13 mouse cellular contexts compared by ENCODE assay signal in genomic region chr7:127885951-127886350, GRCm38 (mm10). TPM values are rescaled to one million over a fixed set of nuclear protein-coding genes. Genes with fewer than 3 reads are reported as not detected.
A peak's percentile ranks its signal among the peaks of the same experiment; 100 is the strongest.
DNase-seq lines count a peak whose midpoint lies in the region; ATAC-seq and TF ChIP-seq lines count a peak whose summit lies in the region.
"Had no signal": no experiment of that assay in that cellular context is flagged by ENCODE, and none has a peak within 500 bp of the region (broad histone marks: within the 10 kb centered on the region; RNA-seq: fewer than 3 reads in every experiment).

No protein-coding gene starts in this region.

- no peak for TF ChIP-seq POLR2A in myocyte (IDR thresholded peaks at IDR 0.05; ENCODE audit: insufficient read length, low read depth)

- peaks cover 62% of the 10 kb centered on the region for H3K36me3 ChIP-seq in kidney, postnatal 0 days (ENCODE audit: insufficient read depth, low read length)
- H3K36me3 ChIP-seq in kidney, embryonic 14.5 days (ENCODE audit: control insufficient read depth, insufficient read depth, low read length) = peaks cover 85% of the 10 kb centered on the region
- H3K36me3 ChIP-seq in myocyte (ENCODE audit: control insufficient read depth, insufficient read depth) = peaks cover 17% of the 10 kb centered on the region
- peaks cover 66% of the 10 kb centered on the region for H3K36me3 ChIP-seq in midbrain, embryonic 16.5 days (ENCODE audit: control insufficient read depth, insufficient read depth, low read length)

- no peak for ATAC-seq in kidney, postnatal 0 days (replicated peaks; ENCODE audit: low FRiP score, low read depth)
- no peak for ATAC-seq in kidney, embryonic 14.5 days (ENCODE audit: low FRiP score, low TSS enrichment)
- no peak for ATAC-seq in midbrain, embryonic 16.5 days
- ATAC-seq: Patski had no signal

- H3K27me3 ChIP-seq in kidney, postnatal 0 days (ENCODE audit: insufficient read depth, low read length) = no peaks in the 10 kb centered on the region
- no peaks in the 10 kb centered on the region for H3K27me3 ChIP-seq in kidney, embryonic 14.5 days (ENCODE audit: control insufficient read depth, insufficient read depth, low read length)
- H3K27me3 ChIP-seq in myocyte (ENCODE audit: control insufficient read depth, insufficient read depth, insufficient read length) = no peaks in the 10 kb centered on the region
- H3K27me3 ChIP-seq in midbrain, embryonic 16.5 days (ENCODE audit: control insufficient read depth, insufficient read depth, low read depth, low read length) = no peaks in the 10 kb centered on the region
- H3K27me3 ChIP-seq: Patski had no signal

- no peaks in the 10 kb centered on the region for H3K9me3 ChIP-seq in kidney, postnatal 0 days (replicated peaks; ENCODE audit: low read length)
- H3K9me3 ChIP-seq in kidney, embryonic 14.5 days (ENCODE audit: control insufficient read depth, low read length) = no peaks in the 10 kb centered on the region
- no peaks in the 10 kb centered on the region for H3K9me3 ChIP-seq in midbrain, embryonic 16.5 days (replicated peaks; ENCODE audit: control insufficient read depth, low read length, poor library complexity, severe bottlenecking)

- H3K4me2 ChIP-seq in kidney, postnatal 0 days (ENCODE audit: low read length) = no peak overlapping the region
- H3K4me2 ChIP-seq in kidney, embryonic 14.5 days (replicated peaks; ENCODE audit: low read depth, low read length) = no peak overlapping the region
- H3K4me2 ChIP-seq in myocyte (ENCODE audit: low read depth) = peak overlapping the region; percentile 38
- no peak overlapping the region for H3K4me2 ChIP-seq in midbrain, embryonic 16.5 days (ENCODE audit: low read length)

- no peak overlapping the region for H3K27ac ChIP-seq in kidney, postnatal 0 days
- H3K27ac ChIP-seq in kidney, embryonic 14.5 days (ENCODE audit: low read depth, low read length) = no peak overlapping the region
- H3K27ac ChIP-seq in midbrain, embryonic 16.5 days (ENCODE audit: low read length) = no peak overlapping the region

- DNase-seq in kidney, postnatal 0 days (ENCODE audit: low spot score) = peak; percentile 21
- DNase-seq in R1 (ENCODE audit: low read depth, low spot score) = peak; percentile 79
- peak; percentile 69 for DNase-seq in heart, adult 8-10 months (ENCODE audit: low spot score)
- no peak for DNase-seq in B cell, adult 2 months
- no peak for DNase-seq in embryo, embryonic 9.5 days (ENCODE audit: extremely low spot score)
- DNase-seq: thymus, adult 18-20 months had no signal

- no peak overlapping the region for H3K9ac ChIP-seq in kidney, postnatal 0 days (ENCODE audit: low read depth, low read length)
- H3K9ac ChIP-seq in kidney, embryonic 14.5 days (ENCODE audit: low read depth, low read length) = no peak overlapping the region
- H3K9ac ChIP-seq in midbrain, embryonic 16.5 days (ENCODE audit: low read depth, low read length) = no peak overlapping the region

- H3K4me3 ChIP-seq in kidney, postnatal 0 days (replicated peaks; ENCODE audit: low read depth, low read length) = no peak overlapping the region
- H3K4me3 ChIP-seq in kidney, embryonic 14.5 days (ENCODE audit: low read length) = no peak overlapping the region
- H3K4me3 ChIP-seq in myocyte = no peak overlapping the region
- no peak overlapping the region for H3K4me3 ChIP-seq in midbrain, embryonic 16.5 days (ENCODE audit: low read depth, low read length)

- no peak overlapping the region for H3ac ChIP-seq in myocyte (ENCODE audit: control insufficient read depth, insufficient read length)

- 56% methylated on average over 6 of the region's 6 CpGs for WGBS in kidney, postnatal 0 days
- WGBS in kidney, embryonic 14.5 days = 61% methylated on average over 6 of the region's 6 CpGs
- 70% methylated on average over 6 of the region's 6 CpGs for WGBS in midbrain, embryonic 16.5 days

- H3K79me2 ChIP-seq in myocyte (ENCODE audit: control insufficient read depth, insufficient read depth) = peaks cover 28% of the 10 kb centered on the region

- no peaks in the 10 kb centered on the region for H3K4me1 ChIP-seq in kidney, postnatal 0 days (replicated peaks; ENCODE audit: insufficient read depth, low read length)
- 0 out of 2 replicates have a peak, but pooled peaks cover 6% of the 10 kb centered on the region for H3K4me1 ChIP-seq in kidney, embryonic 14.5 days (ENCODE audit: control insufficient read depth, insufficient read depth, low read length)
- H3K4me1 ChIP-seq in midbrain, embryonic 16.5 days (ENCODE audit: control insufficient read depth, insufficient read depth, low read length) = peaks cover 9% of the 10 kb centered on the region

- TF ChIP-seq CTCF in kidney, postnatal 0 days (IDR thresholded peaks at IDR 0.05; ENCODE audit: low read depth) = no peak

TF ChIP-seq in myocyte, 11 proteins besides CTCF, POLR2A, EP300 and RAD21:
- TF ChIP-seq MAX (IDR thresholded peaks at IDR 0.05; ENCODE audit: low read depth) = no peak
- peak in 2 of 3 experiments; percentile 42 to 72 for TF ChIP-seq MYOD1 (IDR thresholded peaks at IDR 0.05; ENCODE audit: control insufficient read depth in 1 of 3, insufficient read length in 2 of 3, low read depth in 2 of 3)
- TF ChIP-seq CEBPB (IDR thresholded peaks at IDR 0.05; ENCODE audit: insufficient read depth, poor library complexity, severe bottlenecking) = no peak
- TF ChIP-seq SRF (IDR thresholded peaks at IDR 0.05; ENCODE audit: control insufficient read depth, insufficient read length, low read depth) = no peak
- TF ChIP-seq TCF12 (IDR thresholded peaks at IDR 0.05; ENCODE audit: insufficient read depth, poor library complexity, severe bottlenecking) = no peak
- peak; percentile 23 to 88 (median 41) for TF ChIP-seq MYOG (IDR thresholded peaks at IDR 0.05; ENCODE audit: control insufficient read depth in 1 of 3, insufficient read depth in 1 of 3, insufficient read length in 2 of 3, low read depth in 2 of 3)
- peak; percentile 23 for TF ChIP-seq POLR2AphosphoS2 (IDR thresholded peaks at IDR 0.05; ENCODE audit: insufficient read length, low read depth)

RNA-seq across cellular contexts. Expression of gene Prss53, which starts 4.8 kb away (rescaled TPM):
- polyA plus RNA-seq in kidney, postnatal 0 days (2015; fragmentation: Nextera tagmentation; extraction: Ambion mirVana) = 8.8 and 9.3 TPM in 2 replicates
- 0.73 and 0.77 TPM in 2 replicates for polyA plus RNA-seq in kidney, embryonic 14.5 days (2014; fragmentation: Nextera tagmentation; extraction: Ambion mirVana)
- 1 to 10 TPM in 1 of 4 experiments, under 1 TPM in 3; 0.29 to 1.6 (median 0.74) TPM for total RNA-seq in heart, adult 8-10 months (2022)
- 0.74 TPM for polyA plus RNA-seq in myocyte (2012; fragmentation: generic; extraction: Trizol)
- 1.1 and 1.2 TPM in 2 replicates for polyA plus RNA-seq in midbrain, embryonic 16.5 days (2015; fragmentation: Nextera tagmentation; extraction: Ambion mirVana)

RNA-seq across cellular contexts. Expression of gene Gm21974, which starts 9.3 kb away (rescaled TPM):
- not detected in 2 replicates for polyA plus RNA-seq in kidney, postnatal 0 days (2015; fragmentation: Nextera tagmentation; extraction: Ambion mirVana)
- polyA plus RNA-seq in kidney, embryonic 14.5 days (2014; fragmentation: Nextera tagmentation; extraction: Ambion mirVana) = not detected in 2 replicates
- total RNA-seq in heart, adult 8-10 months (2022) = under 1 TPM in 1 of 4 experiments, not detected in 3; 0.34 TPM
- not detected for polyA plus RNA-seq in myocyte (2012; fragmentation: generic; extraction: Trizol)
- not detected in 2 replicates for polyA plus RNA-seq in midbrain, embryonic 16.5 days (2015; fragmentation: Nextera tagmentation; extraction: Ambion mirVana)
- polyA plus RNA-seq: cortical plate, adult 2 months; heart, postnatal 0 days; limb, embryonic 14.5 days; Patski had no signal

RNA-seq across cellular contexts. Expression of gene Zfp668, which starts 9.3 kb away (rescaled TPM):
- 12.5 and 13.3 TPM in 2 replicates for polyA plus RNA-seq in kidney, postnatal 0 days (2015; fragmentation: Nextera tagmentation; extraction: Ambion mirVana)
- polyA plus RNA-seq in kidney, embryonic 14.5 days (2014; fragmentation: Nextera tagmentation; extraction: Ambion mirVana) = 18.6 and 21.9 TPM in 2 replicates
- total RNA-seq in heart, adult 8-10 months (2022) = 1 to 10 TPM; 3.8 to 4.7 (median 4.3) TPM
- 7.9 TPM for polyA plus RNA-seq in myocyte (2012; fragmentation: generic; extraction: Trizol)
- 37.8 and 38.8 TPM in 2 replicates for polyA plus RNA-seq in midbrain, embryonic 16.5 days (2015; fragmentation: Nextera tagmentation; extraction: Ambion mirVana)

RNA-seq across cellular contexts. Expression of gene Vkorc1, which starts 9.5 kb away (rescaled TPM):
- polyA plus RNA-seq in kidney, postnatal 0 days (2015; fragmentation: Nextera tagmentation; extraction: Ambion mirVana) = 162 and 165 TPM in 2 replicates
- 125 and 156 TPM in 2 replicates for polyA plus RNA-seq in kidney, embryonic 14.5 days (2014; fragmentation: Nextera tagmentation; extraction: Ambion mirVana)
- 10 to 100 TPM; 14.2 to 19.1 (median 17.3) TPM for total RNA-seq in heart, adult 8-10 months (2022)
- polyA plus RNA-seq in myocyte (2012; fragmentation: generic; extraction: Trizol) = 65.9 TPM
- 55.1 and 59.5 TPM in 2 replicates for polyA plus RNA-seq in midbrain, embryonic 16.5 days (2015; fragmentation: Nextera tagmentation; extraction: Ambion mirVana)

RNA-seq across cellular contexts. Expression of gene Zfp646, which starts 9.9 kb away (rescaled TPM):
- 7.4 and 7.5 TPM in 2 replicates for polyA plus RNA-seq in kidney, postnatal 0 days (2015; fragmentation: Nextera tagmentation; extraction: Ambion mirVana)
- 13.7 and 20.2 TPM in 2 replicates for polyA plus RNA-seq in kidney, embryonic 14.5 days (2014; fragmentation: Nextera tagmentation; extraction: Ambion mirVana)
- total RNA-seq in heart, adult 8-10 months (2022) = 10 to 100 TPM; 16.1 to 19.5 (median 17.9) TPM
- polyA plus RNA-seq in myocyte (2012; fragmentation: generic; extraction: Trizol) = 16.7 TPM
- 8.3 and 10.6 TPM in 2 replicates for polyA plus RNA-seq in midbrain, embryonic 16.5 days (2015; fragmentation: Nextera tagmentation; extraction: Ambion mirVana)

Comparison
In these comparisons a context has a peak if more than half of its experiments do, and no peak if none do; other contexts are left out.
1. DNase-seq: peak in kidney, postnatal 0 days (single experiment), R1 (single experiment) and heart, adult 8-10 months (single experiment); none in B cell, adult 2 months (0 of 2) and embryo, embryonic 9.5 days (single experiment).